Mouse (Mus musculus) olfactory bulb, adult 2 months (tissue): Measurements from ENCODE around the gene Fibp.

ENCODE experiments used
- CTCF ChIP-seq: fragments of 200-500 bp; IDR thresholded peaks from 2 replicates; pipeline ENCODE4 v1.5.1; 2012; ENCODE audit warnings: low read depth, mild to moderate bottlenecking, low read length, moderate library complexity; ENCODE audit not compliant: insufficient read depth
- POLR2A ChIP-seq: fragments of 200-500 bp; IDR thresholded peaks from 2 replicates; pipeline ENCODE4 v1.6.1; 2012; ENCODE audit warnings: mild to moderate bottlenecking, low read depth, low read length, moderate library complexity; ENCODE audit not compliant: insufficient read depth

GRCm38 (mm10) chr19:5426640-5427290, 33.6 kb upstream of the Fibp start:
- no peak for TF ChIP-seq CTCF
- TF ChIP-seq POLR2A, result no peak
